Mouse (Mus musculus): ENCODE measurements around the gene Apol6. TPM values are rescaled to one million over a fixed set of nuclear protein-coding genes. Genes with fewer than 3 reads are reported as not detected.

Apol6 gene
- polyA plus RNA-seq, 1 experiment: 4.8 TPM

GRCm38 (mm10) chr15:77039211-77039700 lies 5.3 kb upstream of the Apol6 start:
- no peak overlapping the region for H3K27ac ChIP-seq (ENCODE audit: insufficient read depth, low read depth, low read length)
- no peaks in the 10 kb centered on the region for H3K4me1 ChIP-seq (ENCODE audit: control insufficient read depth, insufficient read depth, low read length)
- no peaks in the 10 kb centered on the region for H3K27me3 ChIP-seq (replicated peaks; ENCODE audit: control insufficient read depth, insufficient read depth, low read length)
- no peaks in the 10 kb centered on the region for H3K36me3 ChIP-seq (ENCODE audit: control insufficient read depth, insufficient read depth, low read length)
- no peak for DNase-seq
- no peak for TF ChIP-seq POLR2A (IDR thresholded peaks at IDR 0.05; ENCODE audit: low read depth, low read length)
- TF ChIP-seq CTCF (conservative IDR thresholded peaks at IDR 0.05; ENCODE audit: insufficient read depth, insufficient read length, low read depth, low read length): no peak
- 86% methylated on average over 9 of the region's 9 CpGs for WGBS
- no peak overlapping the region for H3K4me3 ChIP-seq (ENCODE audit: insufficient read depth, low read depth, low read length)

GRCm38 (mm10) chr15:77040784-77041183 lies 3.7 kb upstream of the Apol6 start:
- no peak overlapping the region for H3K27ac ChIP-seq (ENCODE audit: insufficient read depth, low read depth, low read length)
- 87% methylated on average over 3 of the region's 3 CpGs for WGBS
- no peaks in the 10 kb centered on the region for H3K4me1 ChIP-seq (ENCODE audit: control insufficient read depth, insufficient read depth, low read length)
- no peak for DNase-seq
- H3K27me3 ChIP-seq (replicated peaks; ENCODE audit: control insufficient read depth, insufficient read depth, low read length): no peaks in the 10 kb centered on the region
- TF ChIP-seq POLR2A (IDR thresholded peaks at IDR 0.05; ENCODE audit: low read depth, low read length) (no peak), CTCF (conservative IDR thresholded peaks at IDR 0.05; ENCODE audit: insufficient read depth, insufficient read length, low read depth, low read length) (no peak)
- H3K36me3 ChIP-seq (ENCODE audit: control insufficient read depth, insufficient read depth, low read length): no peaks in the 10 kb centered on the region
- H3K4me3 ChIP-seq (ENCODE audit: insufficient read depth, low read depth, low read length): no peak overlapping the region

GRCm38 (mm10) chr15:77045609-77046008 lies 1.1 kb downstream of the Apol6 start:
- Histone ChIP-seq H3K4me1 (ENCODE audit: control insufficient read depth, insufficient read depth, low read length) (no peaks in the 10 kb centered on the region), H3K4me3 (ENCODE audit: insufficient read depth, low read depth, low read length) (no peak overlapping the region), H3K27me3 (replicated peaks; ENCODE audit: control insufficient read depth, insufficient read depth, low read length) (no peaks in the 10 kb centered on the region), H3K36me3 (ENCODE audit: control insufficient read depth, insufficient read depth, low read length) (no peaks in the 10 kb centered on the region), H3K27ac (ENCODE audit: insufficient read depth, low read depth, low read length) (no peak overlapping the region)
- peak; percentile 63 for DNase-seq
- TF ChIP-seq CTCF (conservative IDR thresholded peaks at IDR 0.05; ENCODE audit: insufficient read depth, insufficient read length, low read depth, low read length) (no peak), POLR2A (IDR thresholded peaks at IDR 0.05; ENCODE audit: low read depth, low read length) (no peak)
- 64% methylated on average over 10 of the region's 10 CpGs for WGBS

- Histone ChIP-seq H3K36me3 (ENCODE audit: control insufficient read depth, insufficient read depth, low read length) (no peaks in the 10 kb centered on the region), H3K4me3 (ENCODE audit: insufficient read depth, low read depth, low read length) (no peak within 1 kb of the TSS), H3K27me3 (replicated peaks; ENCODE audit: control insufficient read depth, insufficient read depth, low read length) (no peaks in the 10 kb centered on the region), H3K4me1 (ENCODE audit: control insufficient read depth, insufficient read depth, low read length) (no peaks in the 10 kb centered on the region), H3K27ac (ENCODE audit: insufficient read depth, low read depth, low read length) (no peak within 1 kb of the TSS)
- 93% methylated on average over 10 of the region's 10 CpGs for WGBS
- DNase-seq: no peak
- no peak for TF ChIP-seq POLR2A (IDR thresholded peaks at IDR 0.05; ENCODE audit: low read depth, low read length)
- TF ChIP-seq CTCF (conservative IDR thresholded peaks at IDR 0.05; ENCODE audit: insufficient read depth, insufficient read length, low read depth, low read length): no peak
These were observed 6.0 kb downstream of the Apol6 start, which contains the start of gene Mb for GRCm38 (mm10) chr15:77050570-77050969. Gene Mb, minus strand, starts transcription at chr15:77050670.

GRCm38 (mm10) chr15:77052176-77052575 lies 7.6 kb downstream of the Apol6 start:
- no peaks in the 10 kb centered on the region for H3K27me3 ChIP-seq (replicated peaks; ENCODE audit: control insufficient read depth, insufficient read depth, low read length)

GRCm38 (mm10) chr15:77053021-77053420 lies 8.5 kb downstream of the Apol6 start:
- TF ChIP-seq POLR2A (IDR thresholded peaks at IDR 0.05; ENCODE audit: low read depth, low read length) (no peak), CTCF (conservative IDR thresholded peaks at IDR 0.05; ENCODE audit: insufficient read depth, insufficient read length, low read depth, low read length) (no peak)
- DNase-seq: no peak
- 96% methylated on average over 1 of the region's 1 CpGs for WGBS
- no peak overlapping the region for H3K4me3 ChIP-seq (ENCODE audit: insufficient read depth, low read depth, low read length)
- H3K27me3 ChIP-seq (replicated peaks; ENCODE audit: control insufficient read depth, insufficient read depth, low read length): no peaks in the 10 kb centered on the region
- H3K4me1 ChIP-seq (ENCODE audit: control insufficient read depth, insufficient read depth, low read length): no peaks in the 10 kb centered on the region
- H3K27ac ChIP-seq (ENCODE audit: insufficient read depth, low read depth, low read length): no peak overlapping the region
- no peaks in the 10 kb centered on the region for H3K36me3 ChIP-seq (ENCODE audit: control insufficient read depth, insufficient read depth, low read length)

More at GRCm38 (mm10) chr15:77052176-77052575, 7.6 kb downstream of the Apol6 start:
- 31% methylated on average over 1 of the region's 1 CpGs for WGBS
- H3K27ac ChIP-seq (ENCODE audit: insufficient read depth, low read depth, low read length): no peak overlapping the region
- H3K4me1 ChIP-seq (ENCODE audit: control insufficient read depth, insufficient read depth, low read length): no peaks in the 10 kb centered on the region
- H3K4me3 ChIP-seq (ENCODE audit: insufficient read depth, low read depth, low read length): no peak overlapping the region
- no peak for DNase-seq
- H3K36me3 ChIP-seq (ENCODE audit: control insufficient read depth, insufficient read depth, low read length): no peaks in the 10 kb centered on the region
- TF ChIP-seq POLR2A (IDR thresholded peaks at IDR 0.05; ENCODE audit: low read depth, low read length) (no peak), CTCF (conservative IDR thresholded peaks at IDR 0.05; ENCODE audit: insufficient read depth, insufficient read length, low read depth, low read length) (no peak)

GRCm38 (mm10) chr15:77054611-77055175 lies 10.2 kb downstream of the Apol6 start:
- H3K27ac ChIP-seq (ENCODE audit: insufficient read depth, low read depth, low read length): no peak overlapping the region
- H3K4me3 ChIP-seq (ENCODE audit: insufficient read depth, low read depth, low read length): no peak overlapping the region
- H3K36me3 ChIP-seq (ENCODE audit: control insufficient read depth, insufficient read depth, low read length): no peaks in the 10 kb centered on the region
- TF ChIP-seq CTCF (conservative IDR thresholded peaks at IDR 0.05; ENCODE audit: insufficient read depth, insufficient read length, low read depth, low read length): no peak
- no peak for TF ChIP-seq POLR2A (IDR thresholded peaks at IDR 0.05; ENCODE audit: low read depth, low read length)
- H3K4me1 ChIP-seq (ENCODE audit: control insufficient read depth, insufficient read depth, low read length): no peaks in the 10 kb centered on the region
- H3K27me3 ChIP-seq (replicated peaks; ENCODE audit: control insufficient read depth, insufficient read depth, low read length): no peaks in the 10 kb centered on the region
- 74% methylated on average over 5 of the region's 5 CpGs for WGBS
- DNase-seq: peak; percentile 14
